Mouse (Mus musculus) stomach, postnatal 0 days (tissue): Measurements from ENCODE around the gene Ap1m2. TPM values are rescaled to one million over a fixed set of nuclear protein-coding genes. Genes with fewer than 3 reads are reported as not detected.
"Not testable (repeated sequence)": the region's sequence is repeated elsewhere in the genome, so short reads cannot be mapped to it uniquely, and the experiment has no call there.

Experiments used
- ATAC-seq: fragments of 200-750 bp; cut with Nextera tagmentation; 2 replicates; pipeline ENCODE4 v1.8.0; 2017; ENCODE audit not compliant: low FRiP score, low TSS enrichment
- DNase-seq: peaks from one replicate; pipeline ENCODE4 v3.0.0-alpha.2; 2016; ENCODE audit warnings: low spot score
- H3K27ac ChIP-seq: fragments of 300-500 bp; sonication (generic); replicated peaks from 2 replicates; pipeline ENCODE4 v1.5.1; 2014; ENCODE audit warnings: mild to moderate bottlenecking, control low read depth
- H3K27me3 ChIP-seq: fragments of 300-500 bp; sonication (generic); 2 replicates; pipeline ENCODE4 v1.6.1; 2014; ENCODE audit warnings: low read length; ENCODE audit not compliant: control insufficient read depth, insufficient read depth
- H3K36me3 ChIP-seq: fragments of 300-500 bp; sonication (generic); 2 replicates; pipeline ENCODE4 v1.6.1; 2014; ENCODE audit warnings: low read length, mixed read lengths; ENCODE audit not compliant: control insufficient read depth, insufficient read depth
- H3K4me1 ChIP-seq: fragments of 300-500 bp; sonication (generic); replicated peaks from 2 replicates; pipeline ENCODE4 v1.6.1; 2014; ENCODE audit warnings: antibody characterized with exemption; ENCODE audit not compliant: control insufficient read depth, insufficient read depth
- H3K4me2 ChIP-seq: fragments of 300-500 bp; sonication (generic); replicated peaks from 2 replicates; pipeline ENCODE4 v1.6.1; 2014; ENCODE audit warnings: low read depth, mild to moderate bottlenecking, control low read depth, moderate library complexity
- H3K4me3 ChIP-seq: fragments of 300-500 bp; sonication (generic); 2 replicates; pipeline ENCODE4 v1.5.1; 2014; ENCODE audit warnings: low read depth, low read length, control low read depth
- H3K9ac ChIP-seq: fragments of 300-500 bp; sonication (generic); 2 replicates; pipeline ENCODE4 v1.6.1; 2014; ENCODE audit warnings: mild to moderate bottlenecking, low read length, control low read depth, mixed read lengths
- H3K9me3 ChIP-seq: fragments of 300-500 bp; sonication (generic); 2 replicates; pipeline ENCODE4 v1.6.1; 2016; ENCODE audit warnings: low read length; ENCODE audit not compliant: control insufficient read depth
- CTCF ChIP-seq: IDR thresholded peaks from 2 replicates; pipeline ENCODE4 v1.5.1; 2016; ENCODE audit warnings: antibody characterized with exemption, low read depth, mild to moderate bottlenecking, moderate library complexity
- EP300 ChIP-seq: optimal IDR thresholded peaks from 2 replicates; pipeline ENCODE3; 2016; ENCODE audit warnings: antibody characterized with exemption
- WGBS: fragments of 180-500 bp; shearing (Covaris S2); extraction: QIAGEN DNeasy Blood & Tissue Kit; methylation state at CpG from one replicate; pipeline ENCODE4 v1.1.7; 2014; 5-methylcytosine and 5-hydroxymethylcytosine counted together
- polyA plus RNA-seq: library from polyadenylated mRNA; unstranded; fragments of >200 nt; fragmentation: Nextera tagmentation; extraction: Ambion mirVana; gene quantifications from 2 replicates; pipeline ENCODE4 v1.2.1, GENCODE M21; 2015

The Ap1m2 gene
- polyA plus RNA-seq, 1 experiment from 2014 or later, result 84.9 TPM

DNA sequence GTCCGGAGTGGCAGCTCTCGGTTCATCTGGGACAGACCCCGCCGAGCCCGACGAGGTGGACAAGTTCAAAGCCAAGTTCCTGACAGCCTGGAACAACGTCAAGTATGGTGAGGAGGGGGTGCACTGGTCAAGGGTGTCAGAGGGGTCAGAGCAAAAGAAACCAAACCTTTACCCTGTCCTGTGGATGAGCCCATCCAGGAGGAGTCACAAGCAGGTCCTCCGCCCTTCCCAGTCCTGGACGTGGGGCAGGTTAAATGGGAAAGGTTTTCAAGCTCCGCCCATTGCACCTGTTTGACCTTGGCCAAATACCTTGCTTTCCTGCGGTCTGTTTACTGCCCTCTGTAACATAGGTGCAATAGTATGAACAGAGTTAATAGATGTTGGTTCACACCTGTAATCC is 46.5 kb downstream of the Ap1m2 start:
- peak overlapping the region; percentile 77 for H3K4me2 ChIP-seq
- H3K4me1 ChIP-seq, result peaks cover 4% of the 10 kb centered on the region; the same call in 1 of the 2 replicates
- H3K9me3 ChIP-seq, result no peaks in the 10 kb centered on the region
- H3K9ac ChIP-seq, result peak overlapping the region; percentile 93
- H3K36me3 ChIP-seq, result peaks cover 17% of the 10 kb centered on the region
- TF ChIP-seq EP300 (no peak), CTCF (no peak)
- peak overlapping the region; percentile 90 for H3K27ac ChIP-seq
- 2% methylated on average over 11 of the region's 11 CpGs for WGBS
- ATAC-seq (peak; percentile 45), DNase-seq (peak; percentile 64)
- H3K4me3 ChIP-seq, result peak overlapping the region; percentile 98
- H3K27me3 ChIP-seq, result no peaks in the 10 kb centered on the region

DNA sequence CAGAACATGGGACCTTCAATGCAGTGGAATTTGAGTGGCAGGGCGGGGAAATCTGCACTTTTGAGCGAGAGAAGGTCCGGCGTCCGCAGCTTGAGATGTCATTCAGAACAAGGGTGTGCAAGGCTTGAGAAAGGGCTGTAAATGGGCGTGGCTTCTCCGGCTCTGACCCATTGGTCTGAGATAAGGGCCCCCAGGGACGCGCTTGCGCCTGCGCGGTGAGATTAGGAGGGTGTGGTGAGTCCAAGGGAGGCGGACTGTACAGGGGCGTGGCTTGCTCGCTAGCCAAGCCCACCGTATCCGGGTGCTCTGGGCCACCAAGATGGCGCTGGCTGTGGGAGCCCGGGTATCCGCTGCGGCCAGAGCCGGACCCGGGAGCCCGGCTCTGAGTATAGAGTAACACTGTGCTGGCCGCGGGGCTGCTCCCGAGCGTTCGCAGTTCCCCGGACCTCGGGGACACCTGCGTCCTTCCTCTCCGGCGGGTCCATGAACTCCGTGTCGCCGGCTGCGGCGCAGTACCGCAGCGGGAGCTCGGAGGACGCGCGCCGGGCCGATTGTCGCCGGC is 47.1 kb downstream of the Ap1m2 start, which contains the start of gene Atg4d:
Gene Atg4d, plus strand, starts transcription at position 294 of the 562 bp plus-strand sequence.
- Histone ChIP-seq H3K4me2 (peak within 1 kb of the TSS; percentile 77), H3K27ac (peak within 1 kb of the TSS; percentile 90), H3K36me3 (peaks cover 16% of the 10 kb centered on the region), H3K4me3 (peak within 1 kb of the TSS; percentile 98), H3K4me1 (peaks cover 4% of the 10 kb centered on the region; the same call in 1 of the 2 replicates), H3K27me3 (no peaks in the 10 kb centered on the region), H3K9ac (peak within 1 kb of the TSS; percentile 93), H3K9me3 (no peaks in the 10 kb centered on the region)
- WGBS, result 0% methylated on average over 48 of the region's 49 CpGs
- ATAC-seq, result peak; percentile 98
- no peak for TF ChIP-seq CTCF
- no peak for TF ChIP-seq EP300
- DNase-seq, result peak; percentile 99

DNA sequence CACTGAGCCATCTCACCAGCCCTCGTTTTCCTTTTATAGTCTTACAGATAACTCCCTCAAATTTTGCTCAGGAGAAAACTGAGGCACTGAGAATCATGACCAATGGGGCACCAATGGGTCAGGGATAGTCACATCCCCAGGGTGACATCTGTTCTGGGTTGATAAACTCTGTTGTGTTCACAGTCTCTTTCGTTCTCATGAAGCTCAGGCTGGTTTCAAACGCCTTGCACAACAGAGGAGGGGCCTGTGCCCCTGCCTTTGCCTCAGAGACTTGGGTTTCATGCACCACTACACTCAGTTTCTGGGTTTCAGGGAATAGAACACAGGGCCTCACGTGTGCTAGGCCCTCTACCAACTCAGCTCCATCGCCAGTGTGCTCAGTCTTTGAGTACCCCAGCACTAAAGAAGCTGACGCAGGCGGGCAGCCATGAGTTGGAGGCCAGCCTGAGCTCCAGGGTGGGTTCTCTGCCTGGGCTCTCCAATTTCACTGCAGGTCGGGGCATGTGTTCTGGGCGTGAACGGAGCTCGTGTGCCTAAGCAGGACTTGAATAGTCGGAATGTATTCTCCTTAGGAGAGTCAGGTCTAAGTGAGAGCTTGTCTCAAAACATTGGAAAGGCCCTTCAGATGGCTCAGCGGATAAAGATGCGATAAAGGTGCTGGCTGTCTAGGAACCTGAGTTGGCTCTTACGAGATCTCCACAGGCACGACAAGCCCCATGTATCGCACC is 47.7 kb downstream of the Ap1m2 start:
- DNase-seq (no peak), ATAC-seq (peak; percentile 33)
- H3K9me3 ChIP-seq, result no peaks in the 10 kb centered on the region
- H3K27me3 ChIP-seq, result no peaks in the 10 kb centered on the region
- peak overlapping the region; percentile 90 for H3K27ac ChIP-seq
- H3K4me2 ChIP-seq, result peak overlapping the region; percentile 77
- 16% methylated on average over 17 of the region's 17 CpGs for WGBS
- H3K4me1 ChIP-seq, result peaks cover 4% of the 10 kb centered on the region; the same call in 1 of the 2 replicates
- peak overlapping the region; percentile 93 for H3K9ac ChIP-seq
- TF ChIP-seq EP300 (no peak), CTCF (no peak)
- H3K36me3 ChIP-seq, result peaks cover 12% of the 10 kb centered on the region
- peak overlapping the region; percentile 98 for H3K4me3 ChIP-seq

DNA sequence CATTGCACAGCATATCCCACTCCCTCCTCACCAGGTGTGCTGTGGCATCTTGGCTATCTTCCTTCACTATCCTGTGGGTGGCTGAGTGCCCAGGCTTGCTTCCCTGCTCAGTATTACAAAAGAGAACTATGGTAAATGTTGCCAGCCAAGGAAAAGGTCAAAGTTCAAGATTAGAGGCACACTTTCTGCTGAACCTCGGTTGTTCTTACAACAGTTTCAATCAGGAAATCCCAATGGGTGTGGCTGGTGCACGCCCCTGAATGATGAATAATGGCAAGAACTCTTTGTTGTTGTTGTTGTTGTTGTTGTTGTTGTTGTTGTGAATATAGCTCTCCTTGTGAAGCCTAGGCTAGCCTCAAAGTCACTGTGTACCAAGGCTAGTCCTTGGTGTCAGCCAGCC is 50.3 kb downstream of the Ap1m2 start:
- Histone ChIP-seq H3K4me2 (no peak overlapping the region), H3K4me1 (peaks cover 4% of the 10 kb centered on the region; the same call in 1 of the 2 replicates), H3K27me3 (no peaks in the 10 kb centered on the region), H3K9me3 (no peaks in the 10 kb centered on the region), H3K27ac (no peak overlapping the region), H3K9ac (no peak overlapping the region), H3K4me3 (no peak overlapping the region), H3K36me3 (no peaks in the 10 kb centered on the region; the same call in 1 of the 2 replicates)
- DNase-seq (no peak), ATAC-seq (no peak)
- TF ChIP-seq EP300 (no peak), CTCF (no peak)
- 42% methylated on average over 2 of the region's 2 CpGs for WGBS

DNA sequence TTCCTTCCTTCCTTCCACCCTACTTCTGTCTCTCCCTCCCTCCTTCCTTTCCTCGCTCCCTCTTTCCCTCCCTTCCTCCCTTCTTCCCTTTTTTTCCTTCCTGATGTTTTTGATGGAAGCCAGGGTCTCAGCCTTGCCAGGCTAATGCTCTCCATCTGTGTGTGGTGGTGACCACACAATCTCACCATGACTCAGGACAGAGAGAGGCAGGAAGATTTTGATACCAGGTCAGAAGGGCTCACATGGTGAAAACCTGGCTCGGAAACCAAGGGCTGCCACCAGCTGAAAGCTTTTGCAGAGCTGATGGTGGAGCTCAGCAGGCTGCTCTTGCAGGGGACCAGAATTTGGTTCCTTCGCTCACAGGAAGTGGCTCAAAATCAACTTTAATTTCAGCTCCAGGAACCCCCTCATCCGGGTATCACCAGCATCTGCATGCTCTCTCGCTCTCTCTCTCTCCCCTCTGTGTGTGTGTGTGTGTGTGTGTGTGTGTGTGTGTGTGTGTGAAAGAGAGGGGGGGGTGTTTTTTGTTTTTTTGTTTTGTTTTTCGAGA is 51.6 kb downstream of the Ap1m2 start:
- 81% methylated on average over 6 of the region's 6 CpGs for WGBS
- no peak overlapping the region for H3K9ac ChIP-seq
- no peak for DNase-seq
- H3K27me3 ChIP-seq, result no peaks in the 10 kb centered on the region
- TF ChIP-seq CTCF (no peak), EP300 (no peak)
- H3K4me1 ChIP-seq, result peaks cover 4% of the 10 kb centered on the region; the same call in 1 of the 2 replicates
- H3K9me3 ChIP-seq, result no peaks in the 10 kb centered on the region
- no peak overlapping the region for H3K4me2 ChIP-seq
- H3K4me3 ChIP-seq, result no peak overlapping the region
- H3K27ac ChIP-seq, result no peak overlapping the region
- H3K36me3 ChIP-seq, result no peaks in the 10 kb centered on the region
- no peak for ATAC-seq

DNA sequence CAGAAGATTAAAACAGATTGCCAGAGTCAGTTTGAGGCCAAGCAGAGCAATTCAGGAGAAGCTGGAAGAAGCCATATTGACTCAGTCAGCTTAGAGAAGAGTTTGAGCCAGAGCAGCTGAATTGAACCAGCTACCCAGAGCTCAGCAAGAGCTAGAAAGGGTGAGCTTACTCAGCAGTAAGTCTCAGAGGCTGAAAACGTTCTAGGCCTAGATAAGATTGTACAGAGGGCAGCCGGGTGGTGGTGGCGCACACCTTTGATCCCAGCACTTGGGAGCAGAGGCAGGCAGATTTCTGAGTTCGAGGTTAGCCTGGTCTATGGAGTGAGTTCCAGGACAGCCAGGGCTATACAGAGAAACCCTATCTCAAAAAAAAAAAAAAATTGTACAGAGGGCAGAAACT is 55.8 kb downstream of the Ap1m2 start:
- not testable (repeated sequence) for H3K9me3 ChIP-seq, H3K27me3 ChIP-seq, H3K9ac ChIP-seq, H3K4me2 ChIP-seq, H3K4me1 ChIP-seq, H3K36me3 ChIP-seq, H3K4me3 ChIP-seq, DNase-seq, H3K27ac ChIP-seq, ATAC-seq
- 83% methylated on average over 4 of the region's 4 CpGs for WGBS
